Mouse (Mus musculus): ENCODE data around the gene Adk.

DNA sequence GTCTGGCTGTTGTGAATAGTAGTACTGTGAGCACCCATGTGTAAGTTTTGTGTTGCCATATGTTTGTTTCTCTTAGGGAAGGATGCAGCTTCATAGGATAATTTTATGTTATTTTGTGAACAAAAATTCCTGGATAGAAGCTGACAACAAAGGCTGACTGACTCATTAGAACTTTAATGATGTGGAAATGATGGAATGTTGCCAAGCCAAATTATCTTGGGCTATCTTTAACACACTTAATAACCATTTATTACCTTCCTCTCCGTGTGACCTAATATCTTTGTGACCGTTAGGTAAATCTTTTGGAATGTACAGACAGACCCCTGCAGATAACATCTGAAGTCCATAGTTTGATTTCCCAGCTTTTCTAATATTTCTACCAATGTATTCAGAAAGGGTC, 33.7 kb downstream of the Adk start:
- no peak for TF ChIP-seq HCFC1 (IDR thresholded peaks at IDR 0.05; ENCODE audit: borderline replicate concordance, insufficient read depth, low read length)
- TF ChIP-seq CHD2 (IDR thresholded peaks at IDR 0.05; ENCODE audit: low read depth, low read length) = no peak
